Mouse (Mus musculus): ENCODE measurements around the gene Foxn3.

DNA sequence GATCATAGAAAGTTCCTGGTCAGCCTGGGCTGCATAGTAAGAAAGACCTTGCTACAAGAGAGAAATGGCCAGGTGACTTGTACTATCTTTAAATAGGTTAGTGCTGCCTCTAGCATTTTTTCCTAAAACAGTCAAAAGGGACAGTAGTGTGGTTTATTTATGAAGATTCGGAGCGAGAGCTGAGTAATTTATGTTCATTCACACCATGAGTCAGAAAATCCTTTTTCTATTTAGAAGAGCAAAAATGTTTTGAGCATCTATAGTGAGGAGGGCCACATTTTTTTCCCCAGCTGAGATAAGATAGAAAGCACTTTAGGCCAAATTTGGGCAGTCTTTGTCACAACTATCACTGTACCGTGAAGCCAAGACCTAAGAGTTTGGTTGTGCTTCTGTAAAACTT, 24.0 kb upstream of the Foxn3 start:
- TF ChIP-seq SIN3A (IDR thresholded peaks at IDR 0.05; ENCODE audit: low read length) (peak; percentile 48; the same call in 1 of the 2 replicates), CTCF (conservative IDR thresholded peaks at IDR 0.05 in 1 of 2, IDR thresholded peaks at IDR 0.05 in 1 of 2; ENCODE audit: low read depth in 2 of 2, low read length in 2 of 2) (no peak), E2F4 (IDR thresholded peaks at IDR 0.05; ENCODE audit: insufficient replicate concordance, low read depth, low read length) (no peak), POLR2A (IDR thresholded peaks at IDR 0.05; ENCODE audit: low read depth, low read length) (no peak), NRF1 (IDR thresholded peaks at IDR 0.05; ENCODE audit: low read depth, low read length) (no peak), ZNF384 (IDR thresholded peaks at IDR 0.05; ENCODE audit: low read depth, low read length) (peak; percentile 89)

Data from CH12.LX (cell line).